Mouse (Mus musculus) kidney, embryonic 14.5 days (tissue): ENCODE data around the gene Gm8237. TPM values are rescaled to one million over a fixed set of nuclear protein-coding genes. Genes with fewer than 3 reads are reported as not detected.

ENCODE experiments used
- polyA plus RNA-seq: library from polyadenylated mRNA; unstranded; fragments of >200 nt; fragmentation: Nextera tagmentation; extraction: Ambion mirVana; gene quantifications from 2 replicates; pipeline ENCODE4 v1.2.1, GENCODE M21; 2014

Gene Gm8237
- polyA plus RNA-seq, 1 experiment from 2014 or later, result not detected

Other genes starting within 250 kb of the Gm8237 start
- not detected in 2 replicates for gene Gm8265, start 247.4 kb downstream of the Gm8237 start, polyA plus RNA-seq
- gene Gm9603, start 192.9 kb downstream of the Gm8237 start, polyA plus RNA-seq, result not detected in 2 replicates
- gene Gm3373, start 138.8 kb downstream of the Gm8237 start, polyA plus RNA-seq, result 0.11 and 0.13 TPM in 2 replicates
- gene Gm3383, start 72.4 kb downstream of the Gm8237 start, polyA plus RNA-seq, result 1.1 and 1.2 TPM in 2 replicates
- not detected in 2 replicates for gene Gm3424, start 50.1 kb downstream of the Gm8237 start, polyA plus RNA-seq
- 0.10 and 0.12 TPM in 2 replicates for gene Gm3248, start 81.4 kb upstream of the Gm8237 start, polyA plus RNA-seq
- not detected in 2 replicates for gene Gm3453, start 98.8 kb upstream of the Gm8237 start, polyA plus RNA-seq
- gene Gm6337, start 177.9 kb upstream of the Gm8237 start, polyA plus RNA-seq, result not detected in 2 replicates
- 0.90 and 1.2 TPM in 2 replicates for gene Gm8206, start 213.6 kb upstream of the Gm8237 start, polyA plus RNA-seq
- gene Gm3468, start 228.3 kb upstream of the Gm8237 start, polyA plus RNA-seq, result 2.2 TPM in 2 replicates
- gene Gm3476, start 245.4 kb upstream of the Gm8237 start, polyA plus RNA-seq, result not detected in 2 replicates